Comparison of ENCODE assay signal across 27 mouse cellular contexts in genomic region chr6:114143544-114143943, GRCm38 (mm10). TPM values are rescaled to one million over a fixed set of nuclear protein-coding genes. Genes with fewer than 3 reads are reported as not detected.
DNase-seq lines count a peak whose midpoint lies in the region; ATAC-seq lines count a peak whose summit lies in the region.
"Had no signal": no experiment of that assay in that cellular context is flagged by ENCODE, and none has a peak within 500 bp of the region (broad histone marks: within the 10 kb centered on the region; RNA-seq: fewer than 3 reads in every experiment).

No protein-coding gene starts in this region.

- no peak overlapping the region for H3K4me3 ChIP-seq in hindbrain, embryonic 15.5 days
- no peak overlapping the region for H3K4me3 ChIP-seq in hindbrain, embryonic 14.5 days (replicated peaks; ENCODE audit: low read length)
- no peak overlapping the region for H3K4me3 ChIP-seq in midbrain, embryonic 16.5 days (ENCODE audit: low read depth, low read length)
- H3K4me3 ChIP-seq in midbrain, embryonic 15.5 days, result no peak overlapping the region
- no peak overlapping the region for H3K4me3 ChIP-seq in forebrain, embryonic 16.5 days (replicated peaks; ENCODE audit: low read length)
- H3K4me3 ChIP-seq: embryonic facial prominence, embryonic 12.5 days; limb, embryonic 10.5 days; myocyte had no signal

- ATAC-seq in hindbrain, embryonic 15.5 days (ENCODE audit: low FRiP score, low read depth), result no peak
- ATAC-seq in hindbrain, embryonic 14.5 days (ENCODE audit: low FRiP score), result no peak; the same call in 1 of the 2 replicates
- no peak for ATAC-seq in midbrain, embryonic 16.5 days
- no peak for ATAC-seq in midbrain, embryonic 15.5 days (replicated peaks)
- peak; percentile 76 for ATAC-seq in forebrain, embryonic 16.5 days
- ATAC-seq: inflammation-experienced regulatory T-cells, adult 6 months had no signal

- no peaks in the 10 kb centered on the region for H3K9me3 ChIP-seq in hindbrain, embryonic 15.5 days
- no peaks in the 10 kb centered on the region for H3K9me3 ChIP-seq in hindbrain, embryonic 14.5 days (ENCODE audit: control insufficient read depth, low read length)
- no peaks in the 10 kb centered on the region for H3K9me3 ChIP-seq in midbrain, embryonic 16.5 days (replicated peaks; ENCODE audit: control insufficient read depth, low read length, poor library complexity, severe bottlenecking)
- no peaks in the 10 kb centered on the region for H3K9me3 ChIP-seq in midbrain, embryonic 15.5 days
- no peaks in the 10 kb centered on the region for H3K9me3 ChIP-seq in forebrain, embryonic 16.5 days (ENCODE audit: control insufficient read depth, low read length)
- H3K9me3 ChIP-seq: embryonic facial prominence, embryonic 12.5 days; limb, embryonic 10.5 days had no signal

- peaks cover 10% of the 10 kb centered on the region for H3K36me3 ChIP-seq in hindbrain, embryonic 15.5 days
- H3K36me3 ChIP-seq in hindbrain, embryonic 14.5 days (replicated peaks; ENCODE audit: control insufficient read depth, insufficient read depth), result no peaks in the 10 kb centered on the region
- H3K36me3 ChIP-seq in midbrain, embryonic 16.5 days (ENCODE audit: control insufficient read depth, insufficient read depth, low read length), result peaks cover 2% of the 10 kb centered on the region; the same call in 1 of the 2 replicates
- no peaks in the 10 kb centered on the region for H3K36me3 ChIP-seq in midbrain, embryonic 15.5 days (replicated peaks)
- no peaks in the 10 kb centered on the region for H3K36me3 ChIP-seq in forebrain, embryonic 16.5 days (ENCODE audit: control insufficient read depth, insufficient read depth)
- H3K36me3 ChIP-seq: embryonic facial prominence, embryonic 12.5 days; limb, embryonic 10.5 days had no signal

- intact Hi-C loops in heart, postnatal 10 days (cut with DNase I), result no loop called here

- H3K9ac ChIP-seq in hindbrain, embryonic 15.5 days, result no peak overlapping the region
- no peak overlapping the region for H3K9ac ChIP-seq in hindbrain, embryonic 14.5 days
- no peak overlapping the region for H3K9ac ChIP-seq in midbrain, embryonic 16.5 days (ENCODE audit: low read depth, low read length)
- no peak overlapping the region for H3K9ac ChIP-seq in midbrain, embryonic 15.5 days
- no peak overlapping the region for H3K9ac ChIP-seq in forebrain, embryonic 16.5 days (replicated peaks; ENCODE audit: low read depth, low read length)
- H3K9ac ChIP-seq: embryonic facial prominence, embryonic 12.5 days had no signal

- WGBS in hindbrain, embryonic 15.5 days, result 26% methylated on average over 2 of the region's 2 CpGs
- WGBS in hindbrain, embryonic 14.5 days, result 26% methylated on average over 2 of the region's 2 CpGs
- 21% methylated on average over 2 of the region's 2 CpGs for WGBS in midbrain, embryonic 16.5 days
- WGBS in midbrain, embryonic 15.5 days, result 14% methylated on average over 2 of the region's 2 CpGs
- 14% methylated on average over 2 of the region's 2 CpGs for WGBS in forebrain, embryonic 16.5 days

- DNase-seq in hindbrain, embryonic 14.5 days (ENCODE audit: low spot score), result no peak
- DNase-seq in layer of hippocampus, adult 9-11 months, result peak; percentile 74
- DNase-seq in heart, postnatal 10 days, result no peak
- DNase-seq in gastrocnemius, postnatal 10 days, result no peak
- DNase-seq: adrenal gland, postnatal 36 days; cerebellum, adult 18-20 months; cerebellum, postnatal 14 days; gastrocnemius, postnatal 14 days; heart, adult 11 months; kidney, adult 2 months; liver; right cerebral cortex, adult 18-20 months; thymus, adult 18-20 months; thymus, postnatal 36 days had no signal

- 0 out of 2 replicates have a peak overlapping the region, but pooled peaks have one; percentile 18 for H3K27ac ChIP-seq in hindbrain, embryonic 15.5 days (replicated peaks)
- no peak overlapping the region for H3K27ac ChIP-seq in hindbrain, embryonic 14.5 days
- H3K27ac ChIP-seq in midbrain, embryonic 16.5 days (ENCODE audit: low read length), result 0 out of 2 replicates have a peak overlapping the region, but pooled peaks have one; percentile 24
- no peak overlapping the region for H3K27ac ChIP-seq in midbrain, embryonic 15.5 days
- H3K27ac ChIP-seq in forebrain, embryonic 16.5 days (ENCODE audit: low read length), result peak overlapping the region; percentile 34; the same call in 1 of the 2 replicates
- H3K27ac ChIP-seq: embryonic facial prominence, embryonic 12.5 days; kidney, postnatal 0 days; limb, embryonic 10.5 days; macrophage had no signal

- no peak overlapping the region for H3K4me2 ChIP-seq in hindbrain, embryonic 15.5 days
- H3K4me2 ChIP-seq in hindbrain, embryonic 14.5 days (replicated peaks), result no peak overlapping the region
- no peak overlapping the region for H3K4me2 ChIP-seq in midbrain, embryonic 16.5 days (ENCODE audit: low read length)
- H3K4me2 ChIP-seq in midbrain, embryonic 15.5 days, result no peak overlapping the region
- H3K4me2 ChIP-seq in forebrain, embryonic 16.5 days (ENCODE audit: low read length), result no peak overlapping the region
- H3K4me2 ChIP-seq: embryonic facial prominence, embryonic 12.5 days; heart, embryonic 11.5 days had no signal

- 0 out of 2 replicates have a peak, but pooled peaks cover 3% of the 10 kb centered on the region for H3K27me3 ChIP-seq in hindbrain, embryonic 15.5 days
- no peaks in the 10 kb centered on the region for H3K27me3 ChIP-seq in hindbrain, embryonic 14.5 days (ENCODE audit: control insufficient read depth, insufficient read depth, low read length)
- H3K27me3 ChIP-seq in midbrain, embryonic 16.5 days (ENCODE audit: control insufficient read depth, insufficient read depth, low read depth, low read length), result no peaks in the 10 kb centered on the region
- peaks cover 10% of the 10 kb centered on the region; the same call in 1 of the 2 replicates for H3K27me3 ChIP-seq in midbrain, embryonic 15.5 days (replicated peaks)
- no peaks in the 10 kb centered on the region for H3K27me3 ChIP-seq in forebrain, embryonic 16.5 days (replicated peaks; ENCODE audit: control insufficient read depth, insufficient read depth, low read length)

- H3K4me1 ChIP-seq in hindbrain, embryonic 15.5 days (replicated peaks), result 0 out of 2 replicates have a peak, but pooled peaks cover 10% of the 10 kb centered on the region
- H3K4me1 ChIP-seq in hindbrain, embryonic 14.5 days (replicated peaks; ENCODE audit: control insufficient read depth, insufficient read depth, low read length), result peaks cover 3% of the 10 kb centered on the region; the same call in 1 of the 2 replicates
- peaks cover 7% of the 10 kb centered on the region; the same call in 1 of the 2 replicates for H3K4me1 ChIP-seq in midbrain, embryonic 16.5 days (ENCODE audit: control insufficient read depth, insufficient read depth, low read length)
- H3K4me1 ChIP-seq in midbrain, embryonic 15.5 days, result peaks cover 11% of the 10 kb centered on the region
- peaks cover 19% of the 10 kb centered on the region for H3K4me1 ChIP-seq in forebrain, embryonic 16.5 days (replicated peaks; ENCODE audit: control insufficient read depth, insufficient read depth, low read length)
- H3K4me1 ChIP-seq: embryonic facial prominence, embryonic 12.5 days; limb, embryonic 10.5 days had no signal

RNA-seq across cellular contexts. Expression of gene Slc6a11, which starts 12.5 kb away (rescaled TPM):
- polyA plus RNA-seq in hindbrain, embryonic 15.5 days (2015; fragmentation: Nextera tagmentation; extraction: Ambion mirVana), result 80.6 and 83.2 TPM in 2 replicates
- 64.0 and 78.9 TPM in 2 replicates for polyA plus RNA-seq in hindbrain, embryonic 14.5 days (2014; fragmentation: Nextera tagmentation; extraction: Ambion mirVana)
- polyA plus RNA-seq in midbrain, embryonic 16.5 days (2015; fragmentation: Nextera tagmentation; extraction: Ambion mirVana), result 38.3 and 63.7 TPM in 2 replicates
- 34.0 and 37.0 TPM in 2 replicates for polyA plus RNA-seq in midbrain, embryonic 15.5 days (2015; fragmentation: Nextera tagmentation; extraction: Ambion mirVana)
- 16.5 and 18.6 TPM in 2 replicates for polyA plus RNA-seq in forebrain, embryonic 16.5 days (2015; fragmentation: Nextera tagmentation; extraction: Ambion mirVana)
- not detected for total RNA-seq in heart, postnatal 10 days (2021)
- under 1 TPM; 0.52 to 0.61 TPM for total RNA-seq in gastrocnemius, postnatal 10 days (2021)
- polyA plus RNA-seq: heart, embryonic 11.5 days; heart, postnatal 0 days; inflammation-experienced regulatory T-cells, adult 6 months; kidney, adult 2 months; limb, embryonic 10.5 days; liver, embryonic 16.5 days; macrophage; myocyte had no signal

Comparison
In these comparisons a context has a peak if more than half of its experiments do, and no peak if none do; other contexts are left out.
1. H3K27ac ChIP-seq: peak in hindbrain, embryonic 15.5 days (single experiment), midbrain, embryonic 16.5 days (single experiment) and forebrain, embryonic 16.5 days (single experiment); none in hindbrain, embryonic 14.5 days (single experiment) and midbrain, embryonic 15.5 days (single experiment).